Comparison of ENCODE assay signal across 17 mouse cellular contexts in the genomic region with DNA sequence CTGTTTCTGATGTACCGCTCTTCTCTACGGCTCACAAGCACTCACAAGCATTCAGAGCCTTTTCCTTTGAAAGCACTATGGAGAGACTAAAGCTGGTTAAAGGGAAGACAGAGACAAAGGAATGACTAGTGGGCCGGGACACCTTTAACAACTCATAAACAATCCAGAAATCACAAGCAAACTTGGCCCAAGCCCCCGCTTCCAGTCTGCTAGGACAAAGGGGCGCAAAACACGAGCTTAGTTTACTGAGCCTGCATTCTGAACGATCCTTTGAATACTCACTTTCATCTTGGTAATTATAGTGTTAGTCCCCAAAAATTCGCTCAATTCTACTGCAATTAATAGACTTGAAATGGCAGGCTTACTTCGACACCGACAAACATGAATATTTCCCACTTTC.
"Had no signal": no experiment of that assay in that cellular context is flagged by ENCODE, and none has a peak within 500 bp of the region (broad histone marks: within the 10 kb centered on the region; RNA-seq: fewer than 3 reads in every experiment).

No protein-coding gene starts in this region.

- DNase-seq: kidney, adult 8-10 months; kidney, postnatal 10 days; kidney, postnatal 36 days; layer of hippocampus, postnatal 36 days; left cerebral cortex, postnatal 4 days; liver, postnatal 0 days; lung, embryonic 14.5 days; thymus, postnatal 25 days had no signal

- H3K27ac ChIP-seq: kidney, embryonic 15.5 days; left cerebral cortex, adult 2 months; limb, embryonic 12.5 days; limb, embryonic 15.5 days; liver, embryonic 14.5 days; macrophage; midbrain, embryonic 13.5 days had no signal

- ATAC-seq: liver, postnatal 0 days; lung, postnatal 0 days; midbrain, embryonic 13.5 days had no signal

- H3K4me1 ChIP-seq: limb, embryonic 12.5 days had no signal

- H3K4me2 ChIP-seq: kidney, embryonic 15.5 days; limb, embryonic 12.5 days; limb, embryonic 15.5 days; liver, embryonic 11.5 days; lung, embryonic 14.5 days; midbrain, embryonic 13.5 days had no signal

- H3K27me3 ChIP-seq: kidney, embryonic 15.5 days; limb, embryonic 12.5 days; limb, embryonic 15.5 days; midbrain, embryonic 13.5 days had no signal

- H3K9ac ChIP-seq: kidney, embryonic 15.5 days; limb, embryonic 12.5 days; limb, embryonic 15.5 days; liver, embryonic 14.5 days; liver, postnatal 0 days; lung, embryonic 14.5 days; midbrain, embryonic 13.5 days had no signal

- H3K36me3 ChIP-seq: kidney, embryonic 15.5 days; limb, embryonic 12.5 days had no signal

- H3K4me3 ChIP-seq: kidney, embryonic 15.5 days; left cerebral cortex, adult 2 months; limb, embryonic 12.5 days; limb, embryonic 15.5 days; midbrain, embryonic 13.5 days had no signal

- H3K9me3 ChIP-seq: kidney, embryonic 15.5 days; limb, embryonic 12.5 days; limb, embryonic 15.5 days; midbrain, embryonic 13.5 days had no signal
